Mouse (Mus musculus) ovary, postnatal 10 days (tissue): ENCODE measurements around the gene Nudt16l1.

Source experiments
- DNase-seq: peaks from one replicate; pipeline ENCODE4 v3.0.0; 2022; ENCODE audit warnings: low spot score

Nudt16l1 gene

GRCm38 (mm10) chr16:4957446-4957845 is 18.9 kb downstream of the Nudt16l1 start:
- DNase-seq: no peak

DNA sequence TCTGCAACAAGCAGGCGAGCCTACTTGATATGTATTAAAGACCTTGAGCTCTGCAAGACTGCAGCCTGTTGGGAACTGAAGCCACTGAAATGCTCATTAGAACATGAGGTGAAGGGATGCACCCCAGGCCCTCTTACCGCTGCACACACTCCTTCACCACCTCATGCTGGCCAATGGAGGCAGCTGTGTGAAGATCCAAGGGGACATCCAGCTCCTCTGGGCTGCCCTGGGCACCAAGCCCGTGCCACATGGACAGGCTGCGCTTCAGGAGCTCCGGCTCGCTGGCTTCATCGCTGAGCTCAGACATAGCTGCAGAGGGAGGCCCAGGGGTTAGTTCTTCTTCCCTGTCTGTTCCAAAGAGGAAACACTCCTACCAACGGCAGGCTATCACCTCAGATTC is 21.7 kb downstream of the Nudt16l1 start:
- DNase-seq: no peak

DNA sequence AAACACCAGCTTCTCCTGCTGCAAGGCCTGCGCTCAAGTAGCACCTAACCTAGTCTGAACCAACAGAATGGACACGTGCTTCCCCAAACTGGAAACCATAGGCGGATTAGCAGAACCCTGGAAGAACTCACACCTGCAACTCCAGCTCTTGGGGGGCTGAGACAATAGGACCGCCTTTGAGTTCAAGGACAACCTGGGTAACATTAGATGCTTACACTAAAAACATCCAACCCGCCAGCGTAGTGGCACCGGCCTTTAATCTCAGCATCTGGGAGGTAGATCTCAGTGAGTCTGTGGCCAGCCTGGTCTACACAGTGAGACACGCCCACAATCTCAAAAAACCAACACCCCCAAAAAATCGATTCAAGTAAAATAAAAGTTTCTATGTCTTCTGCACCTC is 24.8 kb downstream of the Nudt16l1 start:
- DNase-seq: no peak

DNA sequence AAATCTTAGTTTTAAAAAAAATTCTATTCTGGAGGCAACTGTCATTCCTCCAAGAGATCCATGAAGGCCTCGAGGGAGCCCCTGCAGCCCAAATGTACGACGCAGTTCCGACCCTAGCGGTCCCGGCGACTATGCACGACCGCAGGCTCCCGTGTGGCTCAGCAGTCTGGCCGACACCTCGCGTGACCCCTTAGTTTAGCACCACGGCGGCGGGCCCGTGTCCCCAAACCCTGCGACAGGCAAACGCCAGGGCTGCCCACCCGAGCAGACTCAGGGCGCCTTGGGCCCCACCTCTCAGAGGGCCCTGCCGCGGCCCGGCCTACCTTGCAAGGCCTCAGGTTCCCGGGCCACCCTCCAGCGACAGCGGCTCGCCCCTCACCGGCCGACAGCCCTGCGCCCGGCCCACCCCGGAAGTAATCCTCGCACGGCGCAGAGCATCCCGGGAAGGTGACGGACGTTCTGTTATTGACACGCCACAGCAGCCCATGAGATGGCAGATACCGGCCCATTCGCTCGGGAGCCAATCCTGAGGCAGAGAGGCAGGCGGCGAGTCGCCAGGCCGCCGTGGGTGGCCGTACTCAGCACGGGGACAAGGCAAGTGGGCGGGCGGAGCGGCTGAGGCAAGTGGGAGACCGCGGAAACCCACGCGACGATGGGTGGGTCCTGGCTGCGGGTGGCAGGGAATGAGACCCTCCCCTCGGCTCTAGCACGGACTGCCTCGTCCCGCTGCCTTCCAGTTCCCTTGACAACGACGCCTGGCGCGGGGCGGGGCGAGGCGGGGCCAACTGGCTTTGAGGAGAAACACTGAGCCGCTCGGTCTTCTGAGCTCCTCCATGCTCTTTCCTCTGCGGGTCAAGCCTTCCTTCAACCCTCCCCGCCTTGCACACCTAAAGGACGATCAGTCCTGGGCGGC is 25.5 kb downstream of the Nudt16l1 start, which contains the start of gene Anks3:
Gene Anks3 (minus strand): TSS at position 409 of the 913 bp plus-strand sequence.
- DNase-seq: peak; percentile 95

DNA sequence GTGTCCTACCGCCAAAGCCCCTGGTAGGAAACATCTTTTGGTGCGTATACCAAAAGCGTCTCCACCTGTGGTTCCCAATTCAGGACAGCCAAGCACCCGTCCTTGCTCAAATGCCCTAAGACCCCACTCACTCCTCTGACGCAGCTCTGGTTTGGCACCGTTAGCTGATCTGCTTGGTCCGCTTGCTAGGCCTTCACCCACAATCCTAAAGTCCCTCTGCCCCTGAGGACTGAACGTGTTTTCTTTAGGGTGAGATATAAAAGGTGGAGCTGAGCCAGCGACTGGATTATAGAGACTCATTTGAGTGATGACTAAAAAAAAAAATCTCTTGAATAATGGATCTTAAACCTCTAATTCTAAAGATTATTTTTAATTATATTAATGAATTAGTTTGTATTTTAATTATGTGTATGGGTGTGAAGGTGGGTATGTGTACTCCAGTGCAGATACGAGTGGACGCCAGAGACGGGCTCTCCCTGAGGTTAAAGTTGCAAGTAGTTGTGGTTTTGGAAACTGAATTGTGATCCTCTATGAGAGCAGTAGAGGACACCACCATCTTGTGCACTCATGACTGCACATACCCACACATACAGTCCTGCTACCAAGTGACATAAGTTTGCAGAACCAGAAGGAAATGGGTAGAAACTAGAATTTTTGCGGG is 26.3 kb downstream of the Nudt16l1 start:
- DNase-seq: no peak

DNA sequence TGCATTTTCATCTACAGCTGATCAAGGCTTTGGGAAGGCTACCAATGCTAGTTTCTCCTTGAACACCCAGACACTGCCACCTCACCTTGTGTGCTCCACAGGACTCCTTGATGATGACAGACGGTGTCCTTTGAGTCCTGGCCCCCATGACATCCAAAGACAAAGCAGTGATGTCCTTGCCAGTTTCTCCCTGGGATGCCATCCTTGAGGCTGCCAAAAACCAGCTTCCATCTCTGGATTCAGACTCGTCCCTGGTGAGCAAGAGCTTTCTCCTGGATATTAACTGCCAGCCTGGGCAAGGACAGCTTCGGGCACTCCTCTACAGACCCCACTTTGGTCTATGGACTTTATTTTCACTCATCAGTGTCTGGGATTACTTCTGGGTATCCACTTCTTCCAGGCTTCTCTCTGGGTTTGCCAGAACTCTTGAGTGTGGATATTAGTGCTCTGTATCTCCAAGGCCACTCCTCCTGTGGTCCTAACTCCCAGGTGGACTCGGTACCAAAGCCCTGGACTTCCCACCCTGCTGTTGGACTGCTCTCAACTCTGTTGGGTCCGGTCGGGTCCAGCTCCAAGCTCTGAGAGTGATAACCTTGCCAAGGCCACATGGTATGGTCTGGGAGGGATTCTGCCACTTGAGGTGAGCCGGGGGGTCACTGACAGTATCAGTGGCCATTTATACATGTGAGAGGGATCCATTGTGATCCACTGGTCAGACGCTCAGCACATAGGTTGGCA is 27.0 kb downstream of the Nudt16l1 start:
- no peak for DNase-seq

DNA sequence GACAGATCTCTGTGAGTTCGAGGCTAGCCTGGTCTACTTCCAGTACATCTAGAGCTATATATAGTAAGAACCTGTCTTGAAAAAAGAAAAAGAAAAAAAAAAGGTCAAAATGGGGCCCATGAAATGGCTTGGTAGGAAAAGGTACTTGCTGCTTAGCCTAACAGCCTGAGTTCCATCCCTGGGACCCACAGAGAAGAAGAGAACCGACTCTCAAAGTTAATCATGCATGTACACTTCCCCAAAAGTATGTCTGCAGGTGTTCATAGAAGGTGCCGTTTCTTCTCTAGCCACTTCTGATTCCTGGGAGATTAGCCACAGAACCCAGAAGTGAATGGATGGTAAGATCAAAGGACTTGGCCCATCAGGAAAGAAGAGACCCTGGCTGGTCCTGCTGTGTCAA is 29.9 kb downstream of the Nudt16l1 start:
- DNase-seq: no peak

DNA sequence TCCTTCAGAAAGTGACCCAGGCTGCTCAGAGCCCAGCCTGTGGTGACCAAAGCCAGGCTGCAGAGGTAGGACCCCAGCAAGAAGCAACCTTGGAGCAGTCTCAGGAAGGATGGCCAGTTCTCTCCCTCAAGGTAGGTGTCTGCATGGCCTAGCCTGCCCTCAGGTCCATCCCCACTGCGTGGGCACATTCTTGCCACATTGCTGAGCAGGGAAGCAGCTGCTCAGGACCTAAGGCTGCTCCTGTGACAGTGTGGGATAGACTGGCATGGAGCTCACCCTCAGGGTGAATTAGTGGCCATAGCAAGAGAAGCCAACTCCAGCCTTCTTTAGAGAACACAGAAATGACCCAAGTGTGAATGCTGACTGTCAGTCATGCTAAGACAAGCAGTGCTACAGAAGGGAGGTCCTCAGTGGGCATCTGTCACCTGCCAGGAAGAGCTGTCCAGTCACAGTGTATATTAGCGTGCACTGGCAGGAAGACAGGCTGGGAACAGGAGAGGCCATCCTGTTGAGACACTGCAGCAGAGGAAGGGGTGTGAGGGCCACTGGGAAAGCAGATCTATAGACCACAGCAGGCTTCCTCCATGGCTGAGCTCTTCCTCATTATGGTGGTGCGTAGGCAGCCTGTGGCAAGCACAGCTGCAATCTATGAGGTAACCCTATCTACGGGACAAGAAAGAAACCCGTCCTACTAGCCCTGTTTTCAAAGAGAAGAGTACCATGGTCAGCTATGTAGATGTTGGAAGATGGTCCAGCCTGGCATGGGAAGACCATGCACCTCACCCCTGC is 30.7 kb downstream of the Nudt16l1 start:
- DNase-seq: no peak

DNA sequence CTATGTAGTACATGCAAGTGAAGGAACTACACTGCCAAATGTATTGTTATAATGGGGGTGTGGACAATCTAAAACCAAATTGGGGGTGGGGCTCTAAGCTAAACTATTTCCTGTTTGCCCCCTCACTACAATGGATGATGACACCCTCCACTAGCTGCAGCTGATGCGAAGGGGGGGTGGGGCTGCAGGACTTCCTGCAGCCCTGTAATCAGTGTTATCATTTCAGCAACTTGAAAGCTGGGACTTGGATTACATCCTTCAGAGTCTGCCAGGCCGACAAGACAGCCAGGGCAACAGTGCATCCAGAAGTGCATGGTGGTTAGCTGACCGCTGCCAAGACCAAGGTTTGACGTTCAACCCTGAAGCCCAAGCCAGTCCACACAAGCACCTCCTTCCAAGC is 33.1 kb downstream of the Nudt16l1 start:
- DNase-seq: no peak

- DNase-seq: no peak
Measured at GRCm38 (mm10) chr16:4974521-4974920, 36.0 kb downstream of the Nudt16l1 start.

DNA sequence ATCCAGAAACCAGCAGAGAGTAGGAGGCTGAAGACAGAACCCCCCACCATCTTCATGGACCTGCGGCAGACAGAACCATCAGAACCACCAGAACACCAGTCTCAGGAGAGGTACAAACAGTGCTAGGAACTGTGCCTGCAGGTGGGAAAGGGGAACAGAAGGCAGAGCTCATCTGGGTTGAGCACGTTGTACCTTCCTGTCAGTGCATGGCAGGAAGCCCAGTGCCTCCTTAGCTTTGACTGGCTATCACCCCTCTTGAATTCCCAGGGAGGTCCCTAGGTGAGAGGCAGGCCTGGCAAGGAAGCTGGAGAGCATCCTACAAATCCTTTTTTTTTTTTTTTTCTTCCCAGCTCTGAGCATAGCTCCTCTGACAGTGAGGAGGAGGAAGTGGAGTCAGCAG is 37.6 kb downstream of the Nudt16l1 start:
- no peak for DNase-seq

DNA sequence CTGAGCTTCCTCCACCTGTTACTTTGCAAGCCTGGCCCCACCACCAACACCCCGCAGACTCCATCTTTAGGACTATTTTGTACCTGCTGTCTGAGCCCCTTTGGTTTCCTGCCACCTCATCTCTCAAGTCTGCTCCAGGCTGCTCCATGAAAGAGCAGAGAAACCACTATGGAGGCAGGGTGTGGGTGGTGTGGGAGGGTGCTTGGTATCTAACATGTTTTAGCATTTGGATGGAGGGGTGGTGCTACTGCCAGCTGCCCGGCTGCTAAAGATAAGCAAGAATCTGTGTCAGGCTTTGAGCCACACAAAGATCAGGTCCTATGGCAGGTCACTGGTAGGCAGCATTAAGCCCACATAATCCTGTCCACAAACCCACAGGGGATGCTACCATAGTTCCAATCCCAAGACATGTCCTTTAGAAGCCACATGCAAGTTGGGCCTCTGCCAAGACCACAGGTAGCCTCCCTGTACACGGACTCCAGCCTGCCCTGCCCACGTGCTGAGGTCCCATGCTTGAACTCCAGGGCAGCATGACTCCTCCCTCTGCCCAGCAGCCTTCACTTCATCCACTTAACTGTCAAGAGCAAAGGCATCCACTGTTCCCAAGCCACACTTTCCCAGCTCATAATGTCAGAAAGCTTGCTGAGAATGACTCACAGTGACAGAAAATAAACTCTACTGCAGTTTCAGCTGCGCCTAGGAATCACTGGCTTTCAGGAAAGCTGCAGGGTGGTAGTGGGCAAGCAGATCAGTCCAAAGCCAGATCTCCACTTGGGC is 39.9 kb downstream of the Nudt16l1 start:
- DNase-seq: no peak

- no peak for DNase-seq
Measured at GRCm38 (mm10) chr16:4979755-4980380, 41.3 kb downstream of the Nudt16l1 start.

DNA sequence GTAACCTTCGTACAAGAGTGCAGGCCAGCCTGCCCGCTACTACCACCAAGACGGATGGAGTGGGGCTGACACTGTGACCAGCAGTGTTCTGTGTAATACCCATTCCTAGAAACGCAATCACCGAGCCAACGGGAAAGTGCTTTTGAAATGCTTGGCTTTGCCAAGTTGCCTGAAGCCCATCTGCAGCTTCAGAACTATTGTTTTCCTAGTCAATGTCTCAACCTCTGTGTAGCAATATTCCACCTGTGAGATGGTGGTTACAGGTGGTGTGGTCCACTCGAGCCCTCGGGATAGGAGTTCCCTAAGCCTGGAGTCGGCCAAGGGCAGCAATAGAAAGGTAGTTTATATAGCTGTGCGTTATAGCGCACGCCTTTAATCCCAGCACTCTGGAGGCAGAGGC is 46.2 kb downstream of the Nudt16l1 start:
- DNase-seq: no peak
